Mouse (Mus musculus) myocyte (in vitro differentiated cells): ENCODE results near the gene Pcx. TPM values are rescaled to one million over a fixed set of nuclear protein-coding genes. Genes with fewer than 3 reads are reported as not detected.
A peak's percentile ranks its signal among the peaks of the same experiment; 100 is the strongest.

Experiments used
- H3K27me3 ChIP-seq: one replicate; pipeline ENCODE4 v1.6.1; 2011; ENCODE audit not compliant: control insufficient read depth, insufficient read depth, insufficient read length
- H3K36me3 ChIP-seq: one replicate; pipeline ENCODE4 v1.6.1; 2011; ENCODE audit not compliant: control insufficient read depth, insufficient read depth
- H3K4me2 ChIP-seq: one replicate; pipeline ENCODE4 v1.6.1; 2011; ENCODE audit warnings: low read depth, control low read depth
- H3K4me3 ChIP-seq: one replicate; pipeline ENCODE4 v1.5.1; 2011; ENCODE audit warnings: mild to moderate bottlenecking, control low read depth, moderate library complexity
- H3K79me2 ChIP-seq: one replicate; pipeline ENCODE4 v1.6.1; 2011; ENCODE audit not compliant: control insufficient read depth, insufficient read depth
- H3ac ChIP-seq: one replicate; pipeline ENCODE4 v1.6.1; 2011; ENCODE audit not compliant: control insufficient read depth, insufficient read length
- CEBPB ChIP-seq: IDR thresholded peaks from 2 replicates; pipeline ENCODE4 v1.6.1; 2011; ENCODE audit warnings: mild to moderate bottlenecking, moderate library complexity; ENCODE audit not compliant: poor library complexity, insufficient read depth, severe bottlenecking
- E2F4 ChIP-seq: IDR thresholded peaks from one replicate; pipeline ENCODE4 v1.6.1; 2011; ENCODE audit warnings: mild to moderate bottlenecking, control low read depth, moderate library complexity; ENCODE audit not compliant: insufficient read depth
- MAX ChIP-seq: IDR thresholded peaks from one replicate; pipeline ENCODE4 v1.6.1; 2011; ENCODE audit warnings: low read depth, mild to moderate bottlenecking, control low read depth
- MYOD1 ChIP-seq, 3 experiments: IDR thresholded peaks; one replicate each; pipeline ENCODE4 v1.6.1; 2011; ENCODE audit warnings: control low read depth in 2 of 3, low read depth in 2 of 3, mild to moderate bottlenecking in 2 of 3, moderate library complexity in 1 of 3; ENCODE audit not compliant: insufficient read length in 2 of 3, control insufficient read depth in 1 of 3
- MYOG ChIP-seq, 3 experiments: IDR thresholded peaks; one replicate each; pipeline ENCODE4 v1.6.1; 2011; ENCODE audit warnings: control low read depth in 2 of 3, low read depth in 2 of 3, mild to moderate bottlenecking in 2 of 3; ENCODE audit not compliant: insufficient read length in 2 of 3, control insufficient read depth in 1 of 3, insufficient read depth in 1 of 3
- POLR2A ChIP-seq: IDR thresholded peaks from one replicate; pipeline ENCODE4 v1.6.1; 2011; ENCODE audit warnings: low read depth, mild to moderate bottlenecking, control low read depth, moderate library complexity; ENCODE audit not compliant: insufficient read length
- POLR2AphosphoS2 ChIP-seq: IDR thresholded peaks from one replicate; pipeline ENCODE4 v1.6.1; 2011; ENCODE audit warnings: low read depth, control low read depth; ENCODE audit not compliant: insufficient read length
- REST ChIP-seq: IDR thresholded peaks from one replicate; pipeline ENCODE4 v1.6.1; 2011; ENCODE audit warnings: mild to moderate bottlenecking, control low read depth, moderate library complexity; ENCODE audit not compliant: insufficient read depth, insufficient read length
- SRF ChIP-seq: IDR thresholded peaks from one replicate; pipeline ENCODE4 v1.6.1; 2011; ENCODE audit warnings: low read depth; ENCODE audit not compliant: control insufficient read depth, insufficient read length
- TCF12 ChIP-seq: IDR thresholded peaks from one replicate; pipeline ENCODE4 v1.6.1; 2011; ENCODE audit warnings: mild to moderate bottlenecking, control low read depth; ENCODE audit not compliant: poor library complexity, insufficient read depth, severe bottlenecking
- TCF3 ChIP-seq: IDR thresholded peaks from one replicate; pipeline ENCODE4 v1.6.1; 2011; ENCODE audit warnings: low read depth, control low read depth; ENCODE audit not compliant: insufficient read length
- USF1 ChIP-seq: IDR thresholded peaks from one replicate; pipeline ENCODE4 v1.6.1; 2011; ENCODE audit warnings: low read depth, mild to moderate bottlenecking, control low read depth, moderate library complexity
- polyA plus RNA-seq: library from polyadenylated mRNA; unstranded; fragments of >200 nt; fragmentation: generic; extraction: Trizol; gene quantifications from one replicate; pipeline ENCODE4 v1.2.1, GENCODE M21; 2012; ENCODE audit warnings: missing spikeins

The Pcx gene
- polyA plus RNA-seq, 1 experiment, result 16.3 TPM

DNA sequence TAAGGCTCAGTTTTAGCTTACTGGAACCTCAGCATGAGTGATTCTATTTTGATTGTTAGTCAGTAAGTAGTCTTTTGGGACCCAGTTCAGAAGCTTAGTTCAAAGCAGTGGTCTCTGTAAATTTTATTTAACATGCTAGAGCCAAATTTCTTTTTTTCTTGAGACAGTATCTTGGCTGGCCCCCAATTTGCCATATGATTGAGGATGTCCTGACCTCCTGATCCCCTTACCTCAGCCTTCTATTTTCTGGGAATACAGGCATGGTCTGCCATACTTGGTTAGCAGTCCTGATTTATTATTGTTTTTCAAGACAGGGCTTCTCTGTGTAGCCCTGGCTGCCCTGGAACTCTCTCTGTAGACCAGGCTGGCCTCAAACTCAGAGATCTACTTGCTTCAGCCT, 25.6 kb downstream of the Pcx start:
- H3ac ChIP-seq, result no peak overlapping the region
- TF ChIP-seq TCF3 (no peak), CEBPB (no peak), MYOD1 (IDR thresholded peaks at IDR 0.05; ENCODE audit: control insufficient read depth in 1 of 3, insufficient read length in 2 of 3, low read depth in 2 of 3) (no peak), TCF12 (no peak), REST (no peak), MAX (no peak), USF1 (no peak), SRF (no peak), POLR2A (no peak), POLR2AphosphoS2 (no peak), E2F4 (no peak), MYOG (IDR thresholded peaks at IDR 0.05; ENCODE audit: control insufficient read depth in 1 of 3, insufficient read depth in 1 of 3, insufficient read length in 2 of 3, low read depth in 2 of 3) (no peak)

DNA sequence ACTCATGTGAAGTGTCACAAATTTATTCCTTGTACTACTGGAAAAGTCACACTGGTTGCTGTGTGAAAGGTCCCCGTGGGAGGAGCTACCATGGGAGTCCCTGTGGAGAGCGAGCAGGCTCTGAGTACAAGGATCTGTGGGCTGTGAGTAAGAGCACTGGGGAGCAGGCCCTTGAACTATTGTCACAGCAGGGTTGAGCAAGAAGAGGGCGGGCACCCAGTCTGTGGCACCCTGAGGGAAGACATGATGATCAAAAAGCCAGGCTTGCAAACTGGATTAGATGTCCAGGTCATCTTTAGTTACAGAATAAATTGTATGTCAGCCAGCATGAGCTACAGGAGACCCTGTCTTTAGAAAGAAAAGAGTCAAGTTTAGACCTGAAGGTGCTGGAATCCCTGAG, 26.3 kb downstream of the Pcx start:
- Histone ChIP-seq H3K36me3 (no peaks in the 10 kb centered on the region), H3K4me3 (no peak overlapping the region), H3ac (no peak overlapping the region), H3K27me3 (no peaks in the 10 kb centered on the region), H3K4me2 (no peak overlapping the region), H3K79me2 (no peaks in the 10 kb centered on the region)
- TF ChIP-seq REST (no peak), TCF3 (no peak), POLR2AphosphoS2 (no peak), SRF (no peak), MAX (no peak), CEBPB (0 out of 2 replicates have a peak, but pooled peaks have one; percentile 40), MYOD1 (IDR thresholded peaks at IDR 0.05; ENCODE audit: control insufficient read depth in 1 of 3, insufficient read length in 2 of 3, low read depth in 2 of 3) (no peak), MYOG (IDR thresholded peaks at IDR 0.05; ENCODE audit: control insufficient read depth in 1 of 3, insufficient read depth in 1 of 3, insufficient read length in 2 of 3, low read depth in 2 of 3) (no peak)

More for the DNA sequence above, 25.6 kb downstream of the Pcx start:
- H3K4me3 ChIP-seq, result no peak overlapping the region
- H3K79me2 ChIP-seq, result no peaks in the 10 kb centered on the region
- no peak overlapping the region for H3K4me2 ChIP-seq
- H3K27me3 ChIP-seq, result no peaks in the 10 kb centered on the region
- H3K36me3 ChIP-seq, result no peaks in the 10 kb centered on the region

GRCm38 (mm10) chr19:4540263-4540662, 30.0 kb downstream of the Pcx start:
- Histone ChIP-seq H3ac (no peak overlapping the region), H3K4me3 (no peak overlapping the region), H3K4me2 (no peak overlapping the region), H3K27me3 (no peaks in the 10 kb centered on the region), H3K79me2 (no peaks in the 10 kb centered on the region), H3K36me3 (no peaks in the 10 kb centered on the region)
- TF ChIP-seq CEBPB (no peak), POLR2A (no peak), E2F4 (no peak), MAX (no peak), USF1 (no peak), POLR2AphosphoS2 (no peak), SRF (no peak), TCF3 (no peak), TCF12 (no peak), REST (no peak), MYOD1 (IDR thresholded peaks at IDR 0.05; ENCODE audit: control insufficient read depth in 1 of 3, insufficient read length in 2 of 3, low read depth in 2 of 3) (no peak), MYOG (IDR thresholded peaks at IDR 0.05; ENCODE audit: control insufficient read depth in 1 of 3, insufficient read depth in 1 of 3, insufficient read length in 2 of 3, low read depth in 2 of 3) (no peak)

DNA sequence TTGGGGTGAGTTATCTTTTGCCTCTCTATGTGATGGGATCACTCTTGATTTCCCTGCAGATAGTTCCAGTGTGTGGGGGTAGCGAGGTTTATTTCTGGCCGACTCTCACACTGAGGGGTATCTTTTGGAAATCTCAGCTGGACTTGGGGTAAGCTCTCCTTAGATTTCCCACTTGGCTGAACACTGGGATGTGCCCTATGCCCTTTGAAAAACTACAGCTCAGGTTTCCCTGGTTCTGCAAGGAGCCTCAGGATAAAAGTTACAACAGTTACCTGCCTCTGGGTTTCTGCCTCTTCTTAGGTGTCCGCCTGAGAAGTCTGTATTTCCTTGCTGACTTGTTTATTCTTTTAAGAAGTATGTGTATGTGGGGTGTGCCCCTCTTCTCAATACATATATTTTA, 30.7 kb downstream of the Pcx start:
- Histone ChIP-seq H3ac (no peak overlapping the region), H3K36me3 (no peaks in the 10 kb centered on the region), H3K4me2 (no peak overlapping the region), H3K4me3 (no peak overlapping the region), H3K79me2 (no peaks in the 10 kb centered on the region), H3K27me3 (no peaks in the 10 kb centered on the region)
- TF ChIP-seq USF1, result no peak
- TF ChIP-seq MYOG (IDR thresholded peaks at IDR 0.05; ENCODE audit: control insufficient read depth in 1 of 3, insufficient read depth in 1 of 3, insufficient read length in 2 of 3, low read depth in 2 of 3), result no peak
- TF ChIP-seq REST, result no peak
- TF ChIP-seq MYOD1 (IDR thresholded peaks at IDR 0.05; ENCODE audit: control insufficient read depth in 1 of 3, insufficient read length in 2 of 3, low read depth in 2 of 3), result no peak
- TF ChIP-seq CEBPB, result no peak
- no peak for TF ChIP-seq TCF3
- no peak for TF ChIP-seq MAX
- no peak for TF ChIP-seq TCF12
- no peak for TF ChIP-seq E2F4
- no peak for TF ChIP-seq SRF
- no peak for TF ChIP-seq POLR2A
- no peak for TF ChIP-seq POLR2AphosphoS2

DNA sequence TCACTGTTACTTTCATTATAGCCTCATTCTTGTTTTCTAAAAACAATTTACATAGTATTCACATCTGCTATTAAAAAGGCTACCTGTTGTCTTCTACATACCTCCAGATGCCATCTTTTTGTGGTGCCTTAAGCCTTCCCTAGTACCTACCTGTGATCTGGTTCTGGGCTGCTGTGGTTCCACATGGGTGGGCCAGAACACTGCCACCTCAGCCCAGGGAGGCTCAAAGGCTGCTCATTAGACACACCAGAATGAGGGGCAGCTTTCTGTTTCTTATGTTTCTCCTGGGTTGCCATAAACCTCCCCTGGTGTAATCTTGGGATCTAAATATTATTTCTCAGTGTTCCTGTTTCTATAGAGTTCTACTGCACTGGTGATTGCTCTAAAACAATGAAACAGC, 31.8 kb downstream of the Pcx start:
- TF ChIP-seq MAX, result no peak
- TF ChIP-seq TCF3, result no peak
- no peak for TF ChIP-seq CEBPB
- TF ChIP-seq E2F4, result no peak
- TF ChIP-seq USF1, result no peak
- TF ChIP-seq REST, result no peak
- no peak for TF ChIP-seq MYOD1 (IDR thresholded peaks at IDR 0.05; ENCODE audit: control insufficient read depth in 1 of 3, insufficient read length in 2 of 3, low read depth in 2 of 3)
- TF ChIP-seq MYOG (IDR thresholded peaks at IDR 0.05; ENCODE audit: control insufficient read depth in 1 of 3, insufficient read depth in 1 of 3, insufficient read length in 2 of 3, low read depth in 2 of 3), result no peak
- TF ChIP-seq POLR2A, result no peak
- no peak for TF ChIP-seq SRF
- no peak for TF ChIP-seq POLR2AphosphoS2
- no peak for TF ChIP-seq TCF12
- Histone ChIP-seq H3K27me3 (no peaks in the 10 kb centered on the region), H3K4me2 (no peak overlapping the region), H3K36me3 (no peaks in the 10 kb centered on the region), H3K4me3 (no peak overlapping the region), H3K79me2 (no peaks in the 10 kb centered on the region), H3ac (no peak overlapping the region)
